ENCODE assay signal across 8 mouse cellular contexts in genomic region chr3:133754911-133755259, GRCm38 (mm10).
DNase-seq lines count a peak whose midpoint lies in the region; ATAC-seq lines count a peak whose summit lies in the region.

No protein-coding gene starts in this region.

- H3K4me2 ChIP-seq in forebrain, embryonic 11.5 days (ENCODE audit: low read depth, low read length, severe bottlenecking), result no peak overlapping the region; the same call in 1 of the 2 replicates
- H3K4me2 ChIP-seq in hindbrain, embryonic 14.5 days (replicated peaks), result peak overlapping the region; percentile 48
- H3K4me2 ChIP-seq in midbrain, embryonic 14.5 days (ENCODE audit: low read length), result peak overlapping the region; percentile 45

- no peaks in the 10 kb centered on the region for H3K27me3 ChIP-seq in forebrain, embryonic 11.5 days (ENCODE audit: control insufficient read depth, insufficient read depth, low read length)
- H3K27me3 ChIP-seq in hindbrain, embryonic 14.5 days (ENCODE audit: control insufficient read depth, insufficient read depth, low read length), result no peaks in the 10 kb centered on the region; the same call in 1 of the 2 replicates
- no peaks in the 10 kb centered on the region for H3K27me3 ChIP-seq in midbrain, embryonic 14.5 days (ENCODE audit: control insufficient read depth, insufficient read depth, low read length)

- H3K27ac ChIP-seq in forebrain, embryonic 11.5 days (ENCODE audit: low read depth, low read length), result no peak overlapping the region
- peak overlapping the region; percentile 79 for H3K27ac ChIP-seq in hindbrain, embryonic 14.5 days
- H3K27ac ChIP-seq in midbrain, embryonic 14.5 days (replicated peaks; ENCODE audit: low read depth, low read length), result peak overlapping the region; percentile 73

- no peaks in the 10 kb centered on the region for H3K36me3 ChIP-seq in forebrain, embryonic 11.5 days (ENCODE audit: control insufficient read depth, insufficient read depth, low read length)
- no peaks in the 10 kb centered on the region for H3K36me3 ChIP-seq in hindbrain, embryonic 14.5 days (replicated peaks; ENCODE audit: control insufficient read depth, insufficient read depth)
- no peaks in the 10 kb centered on the region for H3K36me3 ChIP-seq in midbrain, embryonic 14.5 days (ENCODE audit: control insufficient read depth, insufficient read depth, low read length)

- H3K9me3 ChIP-seq in forebrain, embryonic 11.5 days (ENCODE audit: control insufficient read depth, low read length), result no peaks in the 10 kb centered on the region
- H3K9me3 ChIP-seq in hindbrain, embryonic 14.5 days (ENCODE audit: control insufficient read depth, low read length), result no peaks in the 10 kb centered on the region
- no peaks in the 10 kb centered on the region for H3K9me3 ChIP-seq in midbrain, embryonic 14.5 days (ENCODE audit: control insufficient read depth, low read length)

- 2% methylated on average over 3 of the region's 3 CpGs for WGBS in forebrain, embryonic 11.5 days
- 0% methylated on average over 3 of the region's 3 CpGs for WGBS in hindbrain, embryonic 14.5 days
- 0% methylated on average over 3 of the region's 3 CpGs for WGBS in midbrain, embryonic 14.5 days

- peak; percentile 12 to 20 for DNase-seq in adrenal gland, postnatal 36 days
- DNase-seq in adrenal gland, postnatal 4 days (ENCODE audit: low spot score in 2 of 2), result no peak
- peak; percentile 7 for DNase-seq in adipocyte (ENCODE audit: low spot score)
- peak; percentile 58 for DNase-seq in forebrain, embryonic 11.5 days (ENCODE audit: low spot score)
- DNase-seq in hindbrain, embryonic 14.5 days (ENCODE audit: low spot score), result peak; percentile 71
- DNase-seq in left cerebral cortex, adult 11 months (ENCODE audit: low spot score), result peak; percentile 81
- DNase-seq in midbrain, embryonic 14.5 days, result peak; percentile 76
- peak; percentile 85 for DNase-seq in telencephalon, adult 2 months (ENCODE audit: low read depth, low spot score)

- peaks cover 6% of the 10 kb centered on the region for H3K4me1 ChIP-seq in forebrain, embryonic 11.5 days (replicated peaks; ENCODE audit: control insufficient read depth, insufficient read depth, low read length)
- peaks cover 24% of the 10 kb centered on the region for H3K4me1 ChIP-seq in hindbrain, embryonic 14.5 days (replicated peaks; ENCODE audit: control insufficient read depth, insufficient read depth, low read length)
- H3K4me1 ChIP-seq in midbrain, embryonic 14.5 days (ENCODE audit: control insufficient read depth, insufficient read depth, low read length), result peaks cover 18% of the 10 kb centered on the region; the same call in 1 of the 2 replicates

- no peak overlapping the region for H3K9ac ChIP-seq in forebrain, embryonic 11.5 days (ENCODE audit: low read length)
- no peak overlapping the region for H3K9ac ChIP-seq in hindbrain, embryonic 14.5 days
- H3K9ac ChIP-seq in midbrain, embryonic 14.5 days (replicated peaks; ENCODE audit: low read length), result peak overlapping the region; percentile 0; the same call in 1 of the 2 replicates

- peak; percentile 79 for ATAC-seq in forebrain, embryonic 11.5 days (replicated peaks; ENCODE audit: low FRiP score)
- peak; percentile 87 for ATAC-seq in hindbrain, embryonic 14.5 days (ENCODE audit: low FRiP score)
- peak; percentile 80 for ATAC-seq in midbrain, embryonic 14.5 days (ENCODE audit: low FRiP score, low TSS enrichment)

- no peak overlapping the region for H3K4me3 ChIP-seq in forebrain, embryonic 11.5 days (ENCODE audit: low read depth, low read length)
- 0 out of 2 replicates have a peak overlapping the region, but pooled peaks have one; percentile 11 for H3K4me3 ChIP-seq in hindbrain, embryonic 14.5 days (replicated peaks; ENCODE audit: low read length)
- H3K4me3 ChIP-seq in midbrain, embryonic 14.5 days (replicated peaks; ENCODE audit: low read depth, low read length), result no peak overlapping the region

Comparison
In these comparisons a context has a peak if more than half of its experiments do, and no peak if none do; other contexts are left out.
1. DNase-seq: peak in adrenal gland, postnatal 36 days (2 of 2), adipocyte (single experiment), forebrain, embryonic 11.5 days (single experiment), hindbrain, embryonic 14.5 days (single experiment), left cerebral cortex, adult 11 months (single experiment), midbrain, embryonic 14.5 days (single experiment) and telencephalon, adult 2 months (single experiment); none in adrenal gland, postnatal 4 days (0 of 2).
2. Peak in every context shown above with its lines, with median percentiles within 50 percentile points of each other: ATAC-seq.